Mouse (Mus musculus) erythroblast, embryonic 14.5 days (primary cell): ENCODE results near the gene Dab1. TPM values are rescaled to one million over a fixed set of nuclear protein-coding genes. Genes with fewer than 3 reads are reported as not detected.

Source experiments
- H3K27me3 ChIP-seq: 2 replicates; pipeline ENCODE4 v1.6.1; 2012; ENCODE audit warnings: inconsistent platforms; ENCODE audit not compliant: control insufficient read depth
- H3K36me3 ChIP-seq: 2 replicates; pipeline ENCODE4 v1.6.1; 2012; ENCODE audit warnings: mild to moderate bottlenecking, inconsistent platforms; ENCODE audit not compliant: control insufficient read depth
- H3K4me1 ChIP-seq: 2 replicates; pipeline ENCODE4 v1.6.1; 2012; ENCODE audit warnings: inconsistent platforms; ENCODE audit not compliant: control insufficient read depth
- H3K4me3 ChIP-seq: replicated peaks from 2 replicates; pipeline ENCODE3; 2012; ENCODE audit warnings: moderate library complexity, mild to moderate bottlenecking, inconsistent platforms
- H3K9me3 ChIP-seq: 2 replicates; pipeline ENCODE4 v1.6.1; 2012; ENCODE audit warnings: low read length, inconsistent platforms, mixed read lengths; ENCODE audit not compliant: control insufficient read depth
- GATA1 ChIP-seq: IDR thresholded peaks from 2 replicates; pipeline ENCODE4 v1.6.1; 2012; ENCODE audit warnings: low read length, inconsistent platforms, mixed read lengths
- TAL1 ChIP-seq: IDR thresholded peaks from 3 replicates; pipeline ENCODE4 v1.6.1; 2012; ENCODE audit warnings: low read length, inconsistent platforms, mixed read lengths
- polyA plus RNA-seq: library from polyadenylated mRNA; stranded (reverse); fragments of >175 nt; gene quantifications from 2 replicates; pipeline ENCODE4 v1.2.3, GENCODE M21; 2012

Dab1 gene
- polyA plus RNA-seq, 1 experiment = not detected

- TF ChIP-seq GATA1 (no peak), TAL1 (no peak)
- Histone ChIP-seq H3K27me3 (no peaks in the 10 kb centered on the region), H3K4me3 (no peak overlapping the region), H3K9me3 (no peaks in the 10 kb centered on the region), H3K4me1 (no peaks in the 10 kb centered on the region), H3K36me3 (no peaks in the 10 kb centered on the region)
Measured at GRCm38 (mm10) chr4:103775712-103776111, 156.6 kb downstream of the Dab1 start.

GRCm38 (mm10) chr4:103781398-103781797, 162.2 kb downstream of the Dab1 start:
- TF ChIP-seq GATA1 (no peak), TAL1 (no peak)
- peaks cover 17% of the 10 kb centered on the region for H3K9me3 ChIP-seq
- no peaks in the 10 kb centered on the region for H3K36me3 ChIP-seq
- H3K27me3 ChIP-seq = no peaks in the 10 kb centered on the region
- H3K4me1 ChIP-seq = no peaks in the 10 kb centered on the region
- no peak overlapping the region for H3K4me3 ChIP-seq

- H3K4me1 ChIP-seq = no peaks in the 10 kb centered on the region
- H3K27me3 ChIP-seq = no peaks in the 10 kb centered on the region
- H3K4me3 ChIP-seq = no peak overlapping the region
- no peaks in the 10 kb centered on the region for H3K36me3 ChIP-seq
- TF ChIP-seq TAL1 (no peak), GATA1 (no peak)
- peaks cover 18% of the 10 kb centered on the region for H3K9me3 ChIP-seq
Measured at GRCm38 (mm10) chr4:103783561-103784247, 164.5 kb downstream of the Dab1 start.

GRCm38 (mm10) chr4:103793589-103794312, 174.6 kb downstream of the Dab1 start:
- H3K9me3 ChIP-seq = no peaks in the 10 kb centered on the region; the same call in 1 of the 2 replicates
- H3K4me3 ChIP-seq = no peak overlapping the region
- TF ChIP-seq TAL1 = no peak
- TF ChIP-seq GATA1 = no peak
- H3K27me3 ChIP-seq = no peaks in the 10 kb centered on the region
- H3K4me1 ChIP-seq = no peaks in the 10 kb centered on the region
- H3K36me3 ChIP-seq = no peaks in the 10 kb centered on the region

GRCm38 (mm10) chr4:103796416-103796815, 177.3 kb downstream of the Dab1 start:
- TF ChIP-seq GATA1 (no peak), TAL1 (no peak)
- H3K27me3 ChIP-seq = no peaks in the 10 kb centered on the region
- H3K9me3 ChIP-seq = no peaks in the 10 kb centered on the region; the same call in 1 of the 2 replicates
- H3K4me3 ChIP-seq = no peak overlapping the region
- H3K36me3 ChIP-seq = no peaks in the 10 kb centered on the region
- no peaks in the 10 kb centered on the region for H3K4me1 ChIP-seq

- no peaks in the 10 kb centered on the region for H3K36me3 ChIP-seq
- no peaks in the 10 kb centered on the region for H3K27me3 ChIP-seq
- TF ChIP-seq GATA1 = no peak
- TF ChIP-seq TAL1 = no peak
- no peak overlapping the region for H3K4me3 ChIP-seq
- no peaks in the 10 kb centered on the region for H3K4me1 ChIP-seq
- H3K9me3 ChIP-seq = no peaks in the 10 kb centered on the region
Measured at GRCm38 (mm10) chr4:103802439-103802838, 183.3 kb downstream of the Dab1 start.

- Histone ChIP-seq H3K36me3 (no peaks in the 10 kb centered on the region), H3K27me3 (no peaks in the 10 kb centered on the region), H3K9me3 (no peaks in the 10 kb centered on the region), H3K4me3 (no peak overlapping the region), H3K4me1 (no peaks in the 10 kb centered on the region)
- TF ChIP-seq GATA1 (no peak), TAL1 (no peak)
Measured at GRCm38 (mm10) chr4:103804461-103804860, 185.3 kb downstream of the Dab1 start.

- Histone ChIP-seq H3K27me3 (no peaks in the 10 kb centered on the region), H3K36me3 (no peaks in the 10 kb centered on the region), H3K4me1 (no peaks in the 10 kb centered on the region), H3K9me3 (peaks cover 3% of the 10 kb centered on the region; the same call in 1 of the 2 replicates), H3K4me3 (no peak overlapping the region)
- no peak for TF ChIP-seq GATA1
- no peak for TF ChIP-seq TAL1
Measured at GRCm38 (mm10) chr4:103822669-103823068, 203.5 kb downstream of the Dab1 start.

GRCm38 (mm10) chr4:103838377-103838776, 219.2 kb downstream of the Dab1 start:
- no peak overlapping the region for H3K4me3 ChIP-seq
- H3K27me3 ChIP-seq = no peaks in the 10 kb centered on the region
- no peaks in the 10 kb centered on the region for H3K36me3 ChIP-seq
- no peaks in the 10 kb centered on the region for H3K4me1 ChIP-seq
- H3K9me3 ChIP-seq = peaks cover 10% of the 10 kb centered on the region; the same call in 1 of the 2 replicates
- TF ChIP-seq TAL1 = no peak
- no peak for TF ChIP-seq GATA1
